Mouse (Mus musculus) E14TG2a.4 (cell line): ENCODE results near the gene Kctd8.

ENCODE experiments used
- CTCF ChIP-seq: conservative IDR thresholded peaks from 2 replicates; pipeline ENCODE4 v1.5.1; 2014; ENCODE audit warnings: low read length
- POU5F1 ChIP-seq: IDR thresholded peaks from 2 replicates; pipeline ENCODE4 v1.6.1; 2014; ENCODE audit warnings: low read length, borderline replicate concordance

- TF ChIP-seq CTCF (no peak), POU5F1 (no peak)
Observed at GRCm38 (mm10) chr5:69340102-69340918, 1.2 kb downstream of the Kctd8 start.
